In the genomic region with DNA sequence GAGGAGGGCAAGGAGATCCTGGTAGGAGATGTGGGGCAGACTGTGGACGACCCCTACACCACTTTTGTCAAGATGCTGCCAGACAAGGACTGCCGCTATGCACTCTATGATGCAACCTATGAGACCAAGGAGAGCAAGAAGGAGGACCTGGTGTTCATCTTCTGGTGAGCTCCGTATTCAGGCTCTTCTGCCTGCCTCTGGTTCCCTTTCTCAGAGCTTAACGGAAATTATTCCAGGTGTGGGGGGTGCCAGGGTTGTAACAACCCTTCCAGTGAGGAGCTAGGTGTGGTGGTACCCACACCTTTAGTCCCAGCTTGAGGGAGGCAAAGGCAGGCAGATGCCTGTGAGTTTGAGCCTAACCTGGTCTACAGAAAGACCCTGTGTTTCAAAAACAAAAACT, we compare ENCODE assay signal across 16 mouse cellular contexts. TPM values are rescaled to one million over a fixed set of nuclear protein-coding genes. Genes with fewer than 3 reads are reported as not detected.
DNase-seq lines count a peak whose midpoint lies in the region; ATAC-seq and TF ChIP-seq lines count a peak whose summit lies in the region.
"Had no signal": no experiment of that assay in that cellular context is flagged by ENCODE, and none has a peak within 500 bp of the region (broad histone marks: within the 10 kb centered on the region; RNA-seq: fewer than 3 reads in every experiment).

No protein-coding gene starts in this region.

- peak; percentile 2 for DNase-seq in adrenal gland, postnatal 14 days
- no peak for DNase-seq in adrenal gland, adult 2 months
- no peak for DNase-seq in hindbrain, embryonic 11.5 days (ENCODE audit: low spot score)
- no peak for DNase-seq in midbrain, postnatal 0 days (ENCODE audit: low spot score)
- DNase-seq in cerebellum, adult 2 months, result no peak
- DNase-seq: adrenal gland, postnatal 10 days; kidney, adult 11 months; right cerebral cortex, adult 18-20 months had no signal

- H3K36me3 ChIP-seq in hindbrain, embryonic 11.5 days (ENCODE audit: control insufficient read depth, insufficient read depth, low read length), result peaks cover 10% of the 10 kb centered on the region; the same call in 1 of the 2 replicates
- peaks cover 27% of the 10 kb centered on the region for H3K36me3 ChIP-seq in hindbrain, embryonic 16.5 days (ENCODE audit: control insufficient read depth, insufficient read depth, low read length)
- H3K36me3 ChIP-seq in midbrain, embryonic 15.5 days (replicated peaks), result peaks cover 43% of the 10 kb centered on the region
- H3K36me3 ChIP-seq in midbrain, postnatal 0 days (ENCODE audit: insufficient read depth, low read length), result peaks cover 40% of the 10 kb centered on the region
- H3K36me3 ChIP-seq in myocyte (ENCODE audit: control insufficient read depth, insufficient read depth), result peaks cover 33% of the 10 kb centered on the region

- peaks cover 3% of the 10 kb centered on the region for H3K4me1 ChIP-seq in hindbrain, embryonic 11.5 days (replicated peaks; ENCODE audit: control insufficient read depth, insufficient read depth, low read length)
- peaks cover 22% of the 10 kb centered on the region for H3K4me1 ChIP-seq in hindbrain, embryonic 16.5 days (ENCODE audit: control insufficient read depth, insufficient read depth, low read depth, low read length)
- H3K4me1 ChIP-seq in midbrain, embryonic 15.5 days, result peaks cover 37% of the 10 kb centered on the region
- H3K4me1 ChIP-seq in midbrain, postnatal 0 days (ENCODE audit: insufficient read depth, low read length), result no peaks in the 10 kb centered on the region
- peaks cover 6% of the 10 kb centered on the region for H3K4me1 ChIP-seq in cerebellum, adult 2 months (ENCODE audit: control insufficient read depth, insufficient read depth, low read length)

- H3K27ac ChIP-seq in hindbrain, embryonic 11.5 days (ENCODE audit: low read depth, low read length), result no peak overlapping the region
- no peak overlapping the region for H3K27ac ChIP-seq in hindbrain, embryonic 16.5 days (ENCODE audit: low read depth, low read length)
- H3K27ac ChIP-seq in midbrain, embryonic 15.5 days, result no peak overlapping the region
- H3K27ac ChIP-seq in midbrain, postnatal 0 days (ENCODE audit: low read depth, low read length), result no peak overlapping the region
- no peak overlapping the region for H3K27ac ChIP-seq in cerebellum, adult 2 months (ENCODE audit: insufficient read depth, low read length)
- H3K27ac ChIP-seq: embryonic facial prominence, embryonic 15.5 days; limb, embryonic 12.5 days had no signal

- no peak overlapping the region for H3K4me2 ChIP-seq in hindbrain, embryonic 11.5 days (replicated peaks; ENCODE audit: low read depth, low read length)
- H3K4me2 ChIP-seq in hindbrain, embryonic 16.5 days (ENCODE audit: low read length), result no peak overlapping the region; the same call in 1 of the 2 replicates
- no peak overlapping the region for H3K4me2 ChIP-seq in midbrain, embryonic 15.5 days
- no peak overlapping the region for H3K4me2 ChIP-seq in midbrain, postnatal 0 days (ENCODE audit: low read depth, low read length, poor library complexity, severe bottlenecking)
- H3K4me2 ChIP-seq in myocyte (ENCODE audit: low read depth), result peak overlapping the region; percentile 96

- no peak for ATAC-seq in hindbrain, embryonic 11.5 days (ENCODE audit: low FRiP score)
- no peak for ATAC-seq in hindbrain, embryonic 16.5 days
- no peak for ATAC-seq in midbrain, embryonic 15.5 days (replicated peaks)
- ATAC-seq in midbrain, postnatal 0 days (ENCODE audit: low FRiP score), result no peak
- ATAC-seq: forebrain, embryonic 14.5 days had no signal

- TF ChIP-seq CTCF in midbrain, postnatal 0 days (IDR thresholded peaks at IDR 0.05), result no peak
- TF ChIP-seq CTCF in cerebellum, adult 2 months (IDR thresholded peaks at IDR 0.05; ENCODE audit: borderline replicate concordance, insufficient read depth, low read depth, low read length), result no peak

- H3K4me3 ChIP-seq in hindbrain, embryonic 11.5 days (ENCODE audit: low read depth, low read length), result peak overlapping the region; percentile 10; the same call in 1 of the 2 replicates
- no peak overlapping the region for H3K4me3 ChIP-seq in hindbrain, embryonic 16.5 days (ENCODE audit: low read length)
- peak overlapping the region; percentile 83; the same call in 1 of the 2 replicates for H3K4me3 ChIP-seq in midbrain, embryonic 15.5 days
- no peak overlapping the region for H3K4me3 ChIP-seq in midbrain, postnatal 0 days (ENCODE audit: low read depth, low read length)
- H3K4me3 ChIP-seq in myocyte, result peak overlapping the region; percentile 85
- H3K4me3 ChIP-seq in cerebellum, adult 2 months (replicated peaks; ENCODE audit: insufficient read depth, low read depth, low read length), result no peak overlapping the region

- TF ChIP-seq POLR2A in myocyte (IDR thresholded peaks at IDR 0.05; ENCODE audit: insufficient read length, low read depth), result no peak
- TF ChIP-seq POLR2A in cerebellum, adult 2 months (IDR thresholded peaks at IDR 0.05; ENCODE audit: borderline replicate concordance, insufficient read depth, low read length), result no peak

- H3K79me2 ChIP-seq in myocyte (ENCODE audit: control insufficient read depth, insufficient read depth), result peaks cover 31% of the 10 kb centered on the region

- no peak overlapping the region for H3ac ChIP-seq in myocyte (ENCODE audit: control insufficient read depth, insufficient read length)

- WGBS in hindbrain, embryonic 11.5 days, result 93% methylated on average over 4 of the region's 4 CpGs
- WGBS in hindbrain, embryonic 16.5 days, result 90% methylated on average over 4 of the region's 4 CpGs
- 85% methylated on average over 4 of the region's 4 CpGs for WGBS in midbrain, embryonic 15.5 days
- WGBS in midbrain, postnatal 0 days, result 90% methylated on average over 4 of the region's 4 CpGs
- 54% methylated on average over 4 of the region's 4 CpGs for WGBS in cerebellum, adult 2 months

- H3K9me3 ChIP-seq in hindbrain, embryonic 11.5 days (ENCODE audit: control insufficient read depth, low read length), result no peaks in the 10 kb centered on the region
- no peaks in the 10 kb centered on the region for H3K9me3 ChIP-seq in hindbrain, embryonic 16.5 days (ENCODE audit: control insufficient read depth, low read length)
- H3K9me3 ChIP-seq in midbrain, embryonic 15.5 days, result no peaks in the 10 kb centered on the region
- no peaks in the 10 kb centered on the region for H3K9me3 ChIP-seq in midbrain, postnatal 0 days (ENCODE audit: low read length)
- H3K9me3 ChIP-seq: embryonic facial prominence, embryonic 15.5 days; limb, embryonic 12.5 days had no signal

- no peaks in the 10 kb centered on the region for H3K27me3 ChIP-seq in hindbrain, embryonic 11.5 days (ENCODE audit: control insufficient read depth, insufficient read depth, low read length)
- H3K27me3 ChIP-seq in hindbrain, embryonic 16.5 days (replicated peaks; ENCODE audit: control insufficient read depth, insufficient read depth, low read length), result no peaks in the 10 kb centered on the region
- no peaks in the 10 kb centered on the region for H3K27me3 ChIP-seq in midbrain, embryonic 15.5 days (replicated peaks)
- H3K27me3 ChIP-seq in midbrain, postnatal 0 days (ENCODE audit: insufficient read depth, low read length), result no peaks in the 10 kb centered on the region
- H3K27me3 ChIP-seq in myocyte (ENCODE audit: control insufficient read depth, insufficient read depth, insufficient read length), result no peaks in the 10 kb centered on the region
- H3K27me3 ChIP-seq in cerebellum, adult 2 months (ENCODE audit: control insufficient read depth, insufficient read depth, low read length), result no peaks in the 10 kb centered on the region
- H3K27me3 ChIP-seq: embryonic facial prominence, embryonic 15.5 days; limb, embryonic 12.5 days had no signal

- no peak overlapping the region for H3K9ac ChIP-seq in hindbrain, embryonic 11.5 days (ENCODE audit: low read depth, low read length)
- no peak overlapping the region for H3K9ac ChIP-seq in hindbrain, embryonic 16.5 days (ENCODE audit: low read depth, low read length)
- no peak overlapping the region for H3K9ac ChIP-seq in midbrain, embryonic 15.5 days
- H3K9ac ChIP-seq in midbrain, postnatal 0 days (replicated peaks; ENCODE audit: low read length, poor library complexity, severe bottlenecking), result no peak overlapping the region
- H3K9ac ChIP-seq: embryonic facial prominence, embryonic 15.5 days had no signal

RNA-seq across cellular contexts. Expression of gene Cfl1, which starts 2.4 kb away (rescaled TPM):
- 640 and 706 TPM in 2 replicates for total RNA-seq in adrenal gland, postnatal 14 days (2021)
- 100 to 1,000 TPM; 732 to 783 TPM for total RNA-seq in adrenal gland, adult 2 months (2021)
- polyA plus RNA-seq in adrenal gland, adult 2 months (2012; rRNA removed), result 308 and 311 TPM in 2 replicates
- 3,904 and 4,056 TPM in 2 replicates for polyA plus RNA-seq in hindbrain, embryonic 11.5 days (2014; fragmentation: Nextera tagmentation; extraction: Ambion mirVana)
- polyA plus RNA-seq in hindbrain, embryonic 16.5 days (2015; fragmentation: Nextera tagmentation; extraction: Ambion mirVana), result 3,487 and 3,609 TPM in 2 replicates
- 3,624 and 3,631 TPM in 2 replicates for polyA plus RNA-seq in midbrain, embryonic 15.5 days (2015; fragmentation: Nextera tagmentation; extraction: Ambion mirVana)
- 1,453 and 1,672 TPM in 2 replicates for total RNA-seq in midbrain, postnatal 0 days (2014; rRNA removed)
- 3,482 and 3,602 TPM in 2 replicates for polyA plus RNA-seq in midbrain, postnatal 0 days (2015; fragmentation: Nextera tagmentation; extraction: Ambion mirVana)
- polyA plus RNA-seq in myocyte (2012; fragmentation: generic; extraction: Trizol), result 948 TPM
- 1,135 and 1,193 TPM in 2 replicates for polyA plus RNA-seq in cerebellum, adult 2 months (2012; rRNA removed)

RNA-seq across cellular contexts. Expression of gene Mus81, which starts 4.4 kb away (rescaled TPM):
- total RNA-seq in adrenal gland, postnatal 14 days (2021), result 22.3 and 28.6 TPM in 2 replicates
- total RNA-seq in adrenal gland, adult 2 months (2021), result 10 to 100 TPM; 23.2 to 24.9 TPM
- polyA plus RNA-seq in adrenal gland, adult 2 months (2012; rRNA removed), result 39.5 and 45.7 TPM in 2 replicates
- 38.8 and 44.3 TPM in 2 replicates for polyA plus RNA-seq in hindbrain, embryonic 11.5 days (2014; fragmentation: Nextera tagmentation; extraction: Ambion mirVana)
- 50.9 and 54.5 TPM in 2 replicates for polyA plus RNA-seq in hindbrain, embryonic 16.5 days (2015; fragmentation: Nextera tagmentation; extraction: Ambion mirVana)
- 54.3 and 60.2 TPM in 2 replicates for polyA plus RNA-seq in midbrain, embryonic 15.5 days (2015; fragmentation: Nextera tagmentation; extraction: Ambion mirVana)
- total RNA-seq in midbrain, postnatal 0 days (2014; rRNA removed), result 60.9 and 87.3 TPM in 2 replicates
- polyA plus RNA-seq in midbrain, postnatal 0 days (2015; fragmentation: Nextera tagmentation; extraction: Ambion mirVana), result 27.9 and 30.4 TPM in 2 replicates
- 66.4 TPM for polyA plus RNA-seq in myocyte (2012; fragmentation: generic; extraction: Trizol)
- 94.2 and 115 TPM in 2 replicates for polyA plus RNA-seq in cerebellum, adult 2 months (2012; rRNA removed)

RNA-seq across cellular contexts. Expression of gene 1700020D05Rik, which starts 10.9 kb away (rescaled TPM):
- total RNA-seq in adrenal gland, postnatal 14 days (2021), result 1.0 and 2.2 TPM in 2 replicates
- total RNA-seq in adrenal gland, adult 2 months (2021), result 1 to 10 TPM in 1 of 2 experiments, under 1 TPM in 1; 0.86 to 1.1 TPM
- polyA plus RNA-seq in adrenal gland, adult 2 months (2012; rRNA removed), result 1.0 and 1.2 TPM in 2 replicates
- 0.34 TPM in 1 of 2 replicates, not detected in the other for polyA plus RNA-seq in hindbrain, embryonic 11.5 days (2014; fragmentation: Nextera tagmentation; extraction: Ambion mirVana)
- polyA plus RNA-seq in hindbrain, embryonic 16.5 days (2015; fragmentation: Nextera tagmentation; extraction: Ambion mirVana), result 0.15 TPM in 1 of 2 replicates, not detected in the other
- 0.17 TPM in 1 of 2 replicates, not detected in the other for polyA plus RNA-seq in midbrain, embryonic 15.5 days (2015; fragmentation: Nextera tagmentation; extraction: Ambion mirVana)
- total RNA-seq in midbrain, postnatal 0 days (2014; rRNA removed), result 3.2 and 7.3 TPM in 2 replicates
- 0.20 TPM in 1 of 2 replicates, not detected in the other for polyA plus RNA-seq in midbrain, postnatal 0 days (2015; fragmentation: Nextera tagmentation; extraction: Ambion mirVana)
- polyA plus RNA-seq in myocyte (2012; fragmentation: generic; extraction: Trizol), result 0.17 TPM
- polyA plus RNA-seq in cerebellum, adult 2 months (2012; rRNA removed), result 6.7 and 6.8 TPM in 2 replicates
- polyA plus RNA-seq: forebrain, embryonic 14.5 days; heart, embryonic 16.5 days; lung, embryonic 16.5 days had no signal

RNA-seq across cellular contexts. Expression of gene Snx32, which starts 17.7 kb away (rescaled TPM):
- total RNA-seq in adrenal gland, postnatal 14 days (2021), result 10.4 and 11.8 TPM in 2 replicates
- 10 to 100 TPM; 12.2 to 14.1 TPM for total RNA-seq in adrenal gland, adult 2 months (2021)
- polyA plus RNA-seq in adrenal gland, adult 2 months (2012; rRNA removed), result 13.0 and 15.0 TPM in 2 replicates
- polyA plus RNA-seq in hindbrain, embryonic 11.5 days (2014; fragmentation: Nextera tagmentation; extraction: Ambion mirVana), result 21.2 and 22.2 TPM in 2 replicates
- polyA plus RNA-seq in hindbrain, embryonic 16.5 days (2015; fragmentation: Nextera tagmentation; extraction: Ambion mirVana), result 92.7 and 101 TPM in 2 replicates
- polyA plus RNA-seq in midbrain, embryonic 15.5 days (2015; fragmentation: Nextera tagmentation; extraction: Ambion mirVana), result 106 and 111 TPM in 2 replicates
- total RNA-seq in midbrain, postnatal 0 days (2014; rRNA removed), result 86.2 and 100 TPM in 2 replicates
- polyA plus RNA-seq in midbrain, postnatal 0 days (2015; fragmentation: Nextera tagmentation; extraction: Ambion mirVana), result 88.7 and 94.4 TPM in 2 replicates
- polyA plus RNA-seq in myocyte (2012; fragmentation: generic; extraction: Trizol), result 7.8 TPM
- polyA plus RNA-seq in cerebellum, adult 2 months (2012; rRNA removed), result 176 and 185 TPM in 2 replicates

RNA-seq across cellular contexts. Expression of gene Efemp2, which starts 18.9 kb away (rescaled TPM):
- 42.5 and 45.9 TPM in 2 replicates for total RNA-seq in adrenal gland, postnatal 14 days (2021)
- 100 to 1,000 TPM in 1 of 2 experiments, 10 to 100 TPM in 1; 49.7 to 107 TPM for total RNA-seq in adrenal gland, adult 2 months (2021)
- 112 and 116 TPM in 2 replicates for polyA plus RNA-seq in adrenal gland, adult 2 months (2012; rRNA removed)
- 51.2 and 55.7 TPM in 2 replicates for polyA plus RNA-seq in hindbrain, embryonic 11.5 days (2014; fragmentation: Nextera tagmentation; extraction: Ambion mirVana)
- 44.2 and 53.1 TPM in 2 replicates for polyA plus RNA-seq in hindbrain, embryonic 16.5 days (2015; fragmentation: Nextera tagmentation; extraction: Ambion mirVana)
- polyA plus RNA-seq in midbrain, embryonic 15.5 days (2015; fragmentation: Nextera tagmentation; extraction: Ambion mirVana), result 41.3 and 45.9 TPM in 2 replicates
- total RNA-seq in midbrain, postnatal 0 days (2014; rRNA removed), result 32.9 and 33.7 TPM in 2 replicates
- polyA plus RNA-seq in midbrain, postnatal 0 days (2015; fragmentation: Nextera tagmentation; extraction: Ambion mirVana), result 35.2 and 36.1 TPM in 2 replicates
- polyA plus RNA-seq in myocyte (2012; fragmentation: generic; extraction: Trizol), result 81.3 TPM
- 43.3 and 43.4 TPM in 2 replicates for polyA plus RNA-seq in cerebellum, adult 2 months (2012; rRNA removed)

Comparison
In these comparisons a context has a peak if more than half of its experiments do, and no peak if none do; other contexts are left out.
1. H3K4me3 ChIP-seq: peak in hindbrain, embryonic 11.5 days (single experiment), midbrain, embryonic 15.5 days (single experiment) and myocyte (single experiment); none in hindbrain, embryonic 16.5 days (single experiment), midbrain, postnatal 0 days (single experiment) and cerebellum, adult 2 months (single experiment).